Comparison of ENCODE assay signal across 1 mouse cellular context in genomic region chr17:46864566-46865195, GRCm38 (mm10).
TF ChIP-seq lines count a peak whose summit lies in the region.

No protein-coding gene starts in this region.

TF ChIP-seq in MEL, 35 proteins besides CTCF, POLR2A, EP300 and RAD21 (continued from another document):
- TF ChIP-seq BHLHE40 (IDR thresholded peaks at IDR 0.05; ENCODE audit: borderline replicate concordance, low read depth, low read length): peak; percentile 38; the same call in 1 of the 2 replicates
